Mouse (Mus musculus) frontal cortex, postnatal 14 days (tissue): ENCODE data around the gene Phrf1.
A peak's percentile ranks its signal among the peaks of the same experiment; 100 is the strongest.

ENCODE experiments used
- DNase-seq, 2 experiments: peaks; one replicate each; pipeline ENCODE4 v3.0.0; 2022; ENCODE audit warnings: low spot score in 2 of 2

Gene Phrf1

DNA sequence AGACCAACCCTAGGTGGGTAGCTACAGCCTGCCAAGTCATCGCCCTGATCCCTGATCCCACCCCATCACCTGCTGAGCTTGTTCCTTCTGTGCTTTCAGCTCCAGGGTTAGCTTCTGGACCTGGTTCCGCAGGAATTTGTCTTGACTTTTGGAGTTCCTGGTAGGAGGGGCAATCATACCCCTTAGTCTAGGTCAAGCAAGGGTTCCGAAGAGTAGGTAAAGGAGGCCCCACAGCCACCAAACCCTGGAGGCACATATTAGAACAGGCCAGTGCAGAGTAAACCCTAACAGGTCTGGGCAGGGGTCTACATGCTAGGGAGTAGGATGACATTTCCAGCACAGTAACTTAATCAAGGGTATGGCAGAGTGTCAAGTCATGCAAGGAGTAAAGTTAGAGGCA lies 15.5 kb upstream of the Phrf1 start:
- DNase-seq = no peak

DNA sequence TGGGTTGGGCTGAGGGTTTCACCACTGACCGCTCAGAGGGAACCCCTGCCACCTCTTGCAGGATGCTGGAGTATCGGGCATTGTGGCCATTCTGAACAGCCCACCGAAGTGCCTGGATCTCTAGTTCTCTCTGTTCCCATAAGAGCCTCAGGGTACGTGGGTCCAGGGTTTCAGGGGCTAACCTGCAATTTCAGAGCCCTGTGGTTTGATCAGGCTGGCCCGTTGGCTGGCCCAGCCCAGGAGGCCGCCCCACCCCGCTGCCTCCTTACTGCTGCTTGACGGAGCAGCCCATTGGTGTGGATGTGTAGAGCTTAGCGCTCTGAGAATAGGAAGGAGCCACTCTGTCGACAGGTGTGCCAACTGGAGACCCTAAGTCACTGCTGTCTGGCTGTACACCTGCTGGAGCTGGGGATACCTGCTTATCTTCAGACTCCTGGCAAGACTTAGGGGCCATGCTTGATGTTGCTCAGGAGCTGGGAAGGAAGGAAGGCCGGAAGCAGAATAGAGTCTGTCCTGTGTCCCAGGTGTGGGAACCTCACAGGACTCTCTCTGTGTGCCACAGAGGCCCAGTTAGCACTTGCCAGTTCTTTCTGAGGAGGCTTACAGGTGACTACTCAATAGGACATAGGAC lies 14.9 kb upstream of the Phrf1 start, which contains the start of gene Lmntd2:
TSS of gene Lmntd2 (minus strand) at position 476 of the 631 bp plus-strand sequence.
- DNase-seq = no peak

DNA sequence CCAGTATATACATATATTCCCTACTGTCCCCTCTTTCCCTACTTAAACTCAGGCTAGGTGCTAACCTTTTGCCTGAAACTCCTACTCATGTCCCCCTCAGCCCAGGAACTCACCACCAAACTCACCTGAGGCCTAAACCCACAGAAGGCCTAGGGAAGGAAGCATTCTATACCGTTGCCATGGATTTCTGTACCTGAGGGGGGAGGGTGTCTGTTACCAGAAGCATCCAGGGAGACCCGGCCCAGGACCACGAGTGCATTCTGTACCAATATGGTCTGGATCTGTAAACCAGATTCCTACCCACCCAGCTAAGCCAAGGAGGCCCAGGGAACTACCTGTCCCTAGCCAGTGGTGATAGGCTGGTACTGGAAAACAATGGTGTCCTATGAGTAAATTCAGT lies 14.3 kb upstream of the Phrf1 start:
- no peak for DNase-seq

DNA sequence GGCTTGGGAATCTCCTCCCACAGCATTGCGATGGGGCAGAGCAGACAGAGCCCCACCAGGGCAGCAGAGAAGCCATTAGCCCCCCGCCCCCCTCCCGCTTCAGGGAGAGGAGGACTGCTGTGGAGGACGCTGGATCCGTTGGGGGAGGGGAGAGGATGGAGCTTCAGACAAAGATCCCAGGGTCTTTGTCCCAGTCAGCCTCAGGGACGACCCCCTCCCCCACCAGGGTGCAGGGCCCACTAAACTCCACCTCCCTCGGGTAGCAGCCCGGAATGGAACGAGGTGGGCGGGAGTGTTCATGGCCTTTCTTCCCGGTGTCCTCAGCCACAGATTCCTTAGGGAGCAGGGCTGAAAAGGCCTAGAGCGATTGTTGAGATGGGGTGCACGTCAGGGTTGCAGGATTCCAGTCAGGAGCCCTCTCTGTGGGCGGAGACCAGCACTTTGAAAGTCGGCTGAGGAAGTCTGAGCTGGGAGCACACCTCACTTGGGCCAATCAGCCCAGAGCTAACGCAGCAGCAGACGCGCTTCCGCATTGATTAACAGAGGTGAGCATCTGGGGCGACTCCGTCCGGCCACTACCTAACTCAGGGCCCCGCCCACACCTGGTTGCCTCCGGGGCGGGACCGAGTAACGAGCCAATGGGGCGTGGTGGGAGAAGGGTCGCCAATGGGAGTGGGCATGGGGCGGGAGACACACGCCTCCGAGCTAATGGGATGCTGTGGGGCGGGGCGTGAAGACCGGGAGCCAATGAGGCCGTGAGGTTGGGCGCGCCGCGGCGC lies 13.3 kb upstream of the Phrf1 start, which contains the start of gene Rassf7:
TSS of gene Rassf7 (plus strand) at position 760 of the 779 bp plus-strand sequence.
- DNase-seq = peak; percentile 62 to 71

DNA sequence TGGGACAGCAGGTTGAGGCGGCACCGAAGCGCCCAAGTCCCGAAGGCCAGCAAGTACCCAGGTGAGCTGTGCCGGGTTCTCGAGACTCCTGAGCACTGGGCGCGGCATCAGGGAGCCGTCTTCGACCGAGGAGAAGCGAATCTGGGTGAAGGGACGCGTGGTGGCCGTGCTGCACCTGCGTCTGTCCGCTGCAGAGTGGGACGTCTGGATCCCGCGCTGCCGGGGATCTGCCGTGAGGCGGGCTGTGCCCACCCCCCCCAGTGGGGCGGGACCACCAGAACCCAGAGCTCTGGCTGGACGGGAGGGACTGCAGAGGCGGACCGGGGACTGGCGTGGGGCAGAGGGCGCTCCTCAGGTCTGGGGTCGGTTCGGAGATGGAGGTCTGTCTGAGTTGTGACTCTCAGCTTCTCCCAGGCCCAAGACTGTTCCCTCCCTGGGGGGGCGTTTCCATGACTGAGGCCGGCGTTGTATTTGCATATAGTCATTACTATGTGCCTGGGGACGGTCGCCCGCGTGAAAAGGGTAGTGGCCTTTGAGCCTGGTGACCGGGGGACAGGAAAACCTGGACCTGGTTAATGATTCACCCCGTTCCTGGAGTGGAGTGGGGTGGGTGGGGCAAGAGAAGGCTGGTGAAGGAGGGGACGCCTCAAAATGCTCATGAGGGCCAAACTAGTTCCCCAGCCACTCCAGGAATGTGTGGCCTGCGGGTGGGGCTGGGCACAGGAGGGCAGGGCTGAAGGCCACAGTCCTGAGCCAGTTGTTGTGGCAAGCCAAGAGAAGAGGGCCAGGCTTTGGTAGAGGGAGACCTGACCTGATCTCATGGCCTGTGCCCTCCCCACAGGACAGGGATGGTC lies 12.5 kb upstream of the Phrf1 start:
- DNase-seq = no peak

DNA sequence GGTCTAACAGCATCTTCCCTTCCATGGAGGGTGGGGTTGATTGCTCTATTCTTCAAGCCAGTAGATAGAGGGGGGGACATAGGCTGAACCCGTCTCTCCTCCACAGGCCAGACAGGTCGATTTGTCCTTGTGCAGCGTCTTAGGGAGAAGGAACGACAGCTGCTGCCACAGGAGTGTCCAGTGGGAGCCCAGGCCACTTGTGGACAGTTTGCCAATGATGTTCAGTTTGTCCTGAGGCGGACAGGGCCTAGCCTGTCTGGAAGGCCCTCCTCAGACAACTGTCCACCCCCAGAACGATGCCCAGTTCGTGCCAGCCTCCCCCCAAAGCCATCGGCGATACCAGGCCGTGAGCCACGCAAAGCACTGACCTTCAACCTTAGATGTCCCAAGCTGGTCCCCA lies 11.7 kb upstream of the Phrf1 start:
- no peak for DNase-seq

DNA sequence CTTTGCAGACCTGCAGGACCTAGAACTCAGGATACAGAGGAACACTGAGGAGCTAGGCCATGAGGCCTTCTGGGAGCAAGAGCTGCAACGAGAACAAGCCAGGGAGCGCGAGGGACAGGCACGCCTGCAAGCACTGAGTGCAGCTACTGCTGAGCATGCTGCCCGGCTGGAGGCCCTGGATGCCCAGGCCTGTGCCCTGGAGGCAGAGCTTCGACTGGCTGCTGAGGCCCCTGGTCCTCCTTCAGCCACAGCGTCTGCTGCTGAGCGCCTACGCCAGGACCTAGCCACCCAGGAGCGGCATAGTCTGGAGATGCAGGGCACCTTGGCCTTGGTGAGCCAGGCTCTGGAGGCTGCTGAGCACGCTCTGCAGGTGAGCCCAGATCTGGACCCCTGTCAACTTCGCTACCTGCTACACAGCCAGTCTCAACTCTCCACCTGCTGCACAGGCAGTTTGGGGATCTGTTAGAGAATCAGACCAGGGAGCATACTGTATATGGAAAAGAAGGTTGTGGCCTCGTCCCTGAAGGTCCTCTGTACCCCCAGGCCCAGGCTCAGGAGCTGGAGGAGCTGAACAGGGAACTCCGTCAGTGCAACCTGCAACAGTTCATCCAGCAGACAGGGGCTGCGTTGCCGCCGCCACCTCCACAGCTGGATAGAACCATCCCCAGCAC lies 11.1 kb upstream of the Phrf1 start:
- DNase-seq = no peak

DNA sequence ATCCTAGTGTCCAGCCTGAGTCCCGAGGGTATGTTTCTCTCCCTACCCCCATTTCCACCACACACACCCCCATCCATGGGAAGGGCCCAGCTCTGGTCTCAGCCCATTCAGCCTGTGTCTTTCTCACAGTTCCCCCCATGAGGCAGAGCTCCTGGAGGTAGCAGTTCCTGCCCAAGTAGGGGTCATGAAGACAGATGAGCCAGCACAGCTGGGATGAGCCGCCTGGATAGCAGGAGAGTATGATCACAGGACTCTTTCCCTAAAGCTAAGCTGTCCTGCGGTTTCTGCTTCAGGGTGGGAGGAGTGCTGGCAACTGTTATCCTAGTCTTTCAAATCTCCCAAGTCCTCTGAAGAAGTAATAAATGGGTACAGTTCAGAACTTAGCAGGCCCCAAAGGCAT lies 10.4 kb upstream of the Phrf1 start:
- no peak for DNase-seq

DNA sequence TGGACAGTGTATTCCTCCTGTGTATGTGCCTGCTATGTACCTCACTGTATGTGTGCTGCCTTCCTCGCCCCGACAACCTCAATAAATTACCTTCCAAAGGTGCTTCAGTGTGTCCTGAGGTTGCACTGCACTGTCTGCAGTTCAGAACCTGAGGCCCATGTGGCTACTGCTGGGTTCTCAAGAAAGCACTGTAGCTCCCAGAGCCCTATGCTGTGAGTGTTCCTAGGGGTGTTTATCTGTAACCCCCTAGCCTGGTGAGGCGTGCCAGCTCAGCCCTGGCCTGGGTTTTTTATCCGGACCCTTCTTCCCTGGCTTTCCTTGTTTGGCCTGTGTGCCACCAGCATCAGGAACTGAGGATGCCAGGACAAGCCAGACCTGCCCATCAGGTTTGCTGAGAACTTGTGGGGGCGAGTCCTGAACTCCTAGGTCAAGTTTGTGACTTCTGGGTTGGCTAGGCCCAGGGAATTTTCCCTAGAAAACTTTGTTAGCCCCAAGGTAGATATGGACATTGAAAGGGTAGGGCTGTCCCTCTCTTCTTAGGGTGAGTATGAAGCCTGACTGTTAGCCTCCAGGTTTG lies 9.9 kb upstream of the Phrf1 start:
- no peak for DNase-seq

DNA sequence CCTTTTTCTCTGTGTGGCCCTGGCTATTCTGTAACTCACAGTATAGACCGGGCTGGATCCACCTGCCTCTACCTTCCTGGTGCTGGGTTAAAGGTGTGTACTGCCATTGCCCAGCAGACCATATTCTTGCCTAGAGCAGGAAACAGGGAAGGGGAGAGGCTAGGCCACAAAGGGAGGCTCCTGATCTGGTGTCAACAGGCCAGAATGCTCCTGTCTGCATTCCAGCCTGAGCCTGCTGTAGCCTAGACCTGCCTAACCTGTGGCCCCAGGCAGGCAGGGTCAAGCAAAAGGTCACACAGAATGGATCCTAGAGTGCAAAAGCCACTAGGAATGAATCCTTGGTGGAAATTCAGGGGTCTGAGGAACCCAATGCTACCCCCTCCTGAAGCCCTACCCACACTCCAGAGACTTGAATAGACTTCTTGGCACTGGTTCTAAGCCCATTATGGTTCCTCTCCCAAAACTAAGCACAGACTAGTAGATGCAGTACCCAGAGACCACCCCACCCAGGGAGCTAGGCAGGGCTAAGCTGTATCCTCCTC lies 9.0 kb upstream of the Phrf1 start:
- DNase-seq = no peak

DNA sequence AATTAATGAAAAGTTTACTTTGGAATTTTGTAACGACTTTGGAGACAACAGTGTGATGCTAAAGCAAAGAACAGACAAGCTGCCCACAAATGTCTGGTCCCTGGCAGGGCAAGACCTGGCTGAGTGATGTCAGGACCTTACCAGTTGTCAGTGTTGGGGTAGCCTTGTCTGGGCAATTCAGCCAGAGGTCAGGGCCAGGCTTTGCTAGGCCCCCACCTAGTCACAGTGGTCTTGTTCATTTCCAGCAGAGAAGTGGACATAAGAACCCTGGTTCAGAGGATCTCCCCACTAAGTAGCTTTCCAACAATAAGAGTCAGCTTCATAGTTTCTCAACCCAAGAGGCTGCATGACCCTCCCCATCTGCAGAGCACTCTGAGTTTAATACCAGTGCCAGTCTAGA lies 8.2 kb upstream of the Phrf1 start:
- DNase-seq = no peak

DNA sequence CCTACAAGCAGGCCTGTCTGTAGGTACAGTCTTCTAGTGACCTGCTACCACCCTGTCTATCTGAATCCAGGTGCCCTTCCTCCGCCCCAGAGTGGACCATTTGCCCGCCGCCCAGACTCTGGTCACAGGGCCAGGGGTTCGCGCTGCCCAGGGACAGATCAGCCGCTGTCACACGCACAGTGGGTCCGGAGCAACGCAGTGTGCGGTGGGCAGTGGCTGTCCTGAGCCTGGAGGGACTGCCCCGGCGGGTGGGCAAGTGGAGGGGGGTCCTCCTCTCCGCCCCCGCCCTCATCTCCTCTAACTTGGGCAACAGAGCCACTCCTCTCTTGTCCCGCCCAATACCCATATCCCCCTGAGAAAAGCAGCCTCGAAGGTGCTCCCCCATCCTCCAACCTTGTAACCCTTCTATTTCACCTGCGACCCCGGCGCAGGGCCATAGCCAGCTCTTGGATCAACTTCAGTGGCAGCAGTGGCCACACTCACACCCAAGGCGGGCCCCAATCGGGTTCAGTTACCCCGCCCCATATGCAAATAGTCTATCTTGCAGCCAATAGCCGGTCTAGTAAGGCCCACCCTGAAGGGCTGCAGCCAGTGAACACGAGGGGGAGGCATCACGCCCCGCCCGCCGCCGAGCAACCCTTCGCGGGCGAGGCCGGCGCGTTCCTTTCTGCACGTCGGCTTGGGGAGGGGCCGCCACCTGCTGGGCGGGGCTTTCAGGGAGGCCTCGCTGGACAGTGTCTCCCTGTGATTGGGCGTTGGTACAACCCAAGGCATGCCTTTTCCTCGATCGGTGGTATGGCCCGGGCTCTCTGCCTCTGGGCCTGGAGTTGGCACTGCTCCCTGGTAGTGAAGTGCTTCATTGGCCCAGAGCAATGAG lies 7.1 kb upstream of the Phrf1 start:
- peak; percentile 86 to 90 for DNase-seq

DNA sequence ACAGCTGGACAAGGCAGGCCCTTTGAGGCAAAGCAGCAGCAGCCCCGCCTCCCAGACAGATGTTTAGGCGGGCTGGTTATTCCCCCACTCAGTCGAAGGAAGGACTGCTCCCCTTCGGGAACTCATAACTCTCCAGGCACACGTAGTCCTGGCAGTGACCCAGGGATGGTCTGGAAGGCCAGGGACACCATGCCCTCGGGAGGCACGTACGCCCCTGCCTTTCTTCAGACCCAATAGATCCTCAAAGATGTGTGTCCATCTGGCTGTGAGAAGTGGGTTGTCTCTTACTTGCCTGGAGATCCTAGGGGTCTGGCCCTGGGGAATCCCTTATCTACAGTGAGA lies 6.5 kb upstream of the Phrf1 start:
- no peak for DNase-seq

DNA sequence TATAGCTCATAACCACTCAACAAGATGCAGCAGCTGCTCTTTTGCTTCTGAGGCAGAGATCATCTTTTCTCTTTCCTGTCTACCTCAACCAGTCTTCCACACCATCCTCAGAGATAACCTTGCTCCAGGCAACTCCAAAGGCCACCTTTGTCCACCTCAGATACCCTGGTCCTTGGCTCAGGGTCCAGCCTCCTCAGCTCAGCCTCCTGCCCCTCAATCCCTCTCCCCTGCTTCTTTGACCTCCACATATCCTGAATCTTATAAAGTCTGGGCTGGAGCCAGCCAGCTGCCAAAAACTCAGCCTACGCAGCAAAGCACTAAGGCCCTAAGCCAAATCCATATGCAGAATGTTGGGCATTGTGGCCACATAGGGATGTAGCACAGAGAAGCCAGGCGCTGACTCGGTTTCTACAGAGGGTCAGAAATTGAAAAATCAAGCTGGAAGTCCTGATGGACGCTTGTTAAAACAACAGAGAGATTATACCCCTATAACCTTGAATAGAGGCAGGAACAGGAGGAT lies 5.8 kb upstream of the Phrf1 start:
- no peak for DNase-seq

DNA sequence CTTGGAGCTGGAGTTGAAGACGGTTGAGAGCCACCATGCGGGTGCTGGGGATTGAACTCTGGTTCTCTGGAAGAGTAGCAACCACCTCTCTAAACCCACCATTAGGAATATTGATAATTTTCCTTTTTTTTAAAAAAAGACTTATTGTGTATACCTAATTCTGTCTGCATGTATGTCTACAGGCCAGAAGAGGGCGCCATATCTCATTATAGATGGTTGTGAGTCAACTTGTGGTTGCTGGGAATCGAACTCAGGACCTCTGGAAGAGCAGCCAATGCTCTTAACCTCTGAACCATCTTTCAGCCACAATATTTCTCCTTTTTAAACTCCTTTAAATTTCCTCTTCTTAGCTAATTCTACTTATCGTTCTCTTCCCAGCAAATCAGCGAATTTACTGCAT lies 2.0 kb upstream of the Phrf1 start:
- no peak for DNase-seq

DNA sequence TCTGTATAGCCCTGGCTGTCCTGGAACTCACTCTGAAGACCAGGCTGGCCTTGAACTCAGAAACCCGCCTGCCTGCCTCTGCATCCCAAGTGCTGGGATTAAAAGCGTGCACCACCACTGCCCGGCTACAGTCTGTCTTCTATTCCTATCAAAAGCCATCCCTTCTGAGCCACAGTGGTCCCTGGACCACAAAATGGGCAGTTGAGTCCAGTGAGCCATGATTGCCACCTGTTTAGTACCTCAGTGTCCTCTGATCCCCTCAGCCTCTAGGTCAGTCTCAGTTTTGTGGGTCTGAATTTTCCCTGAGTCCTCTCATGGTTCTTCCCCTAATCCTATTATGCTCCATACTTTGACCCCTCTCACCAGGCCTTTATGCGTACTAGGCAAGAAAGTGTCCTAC lies 788 bp upstream of the Phrf1 start:
- DNase-seq = no peak

DNA sequence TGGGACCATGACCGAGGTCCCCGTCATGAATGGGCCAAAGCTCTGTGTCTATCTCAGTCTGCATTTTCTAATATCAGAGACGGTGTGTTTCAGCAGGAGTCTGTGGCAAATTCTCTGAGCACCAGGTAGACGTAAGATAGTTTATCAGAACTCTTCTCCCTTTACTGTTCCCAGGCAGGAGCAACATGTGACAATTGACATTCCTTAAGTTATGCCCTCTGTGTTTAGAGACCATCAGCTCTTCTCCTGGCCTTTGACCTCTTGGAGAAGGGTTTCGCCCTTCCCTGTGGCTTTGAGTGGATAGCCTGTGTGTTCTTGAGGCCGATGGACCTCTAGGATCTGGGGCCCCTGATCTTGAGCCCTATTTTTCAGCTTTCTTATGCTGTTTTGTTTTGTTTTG lies 1.1 kb downstream of the Phrf1 start:
- no peak for DNase-seq

DNA sequence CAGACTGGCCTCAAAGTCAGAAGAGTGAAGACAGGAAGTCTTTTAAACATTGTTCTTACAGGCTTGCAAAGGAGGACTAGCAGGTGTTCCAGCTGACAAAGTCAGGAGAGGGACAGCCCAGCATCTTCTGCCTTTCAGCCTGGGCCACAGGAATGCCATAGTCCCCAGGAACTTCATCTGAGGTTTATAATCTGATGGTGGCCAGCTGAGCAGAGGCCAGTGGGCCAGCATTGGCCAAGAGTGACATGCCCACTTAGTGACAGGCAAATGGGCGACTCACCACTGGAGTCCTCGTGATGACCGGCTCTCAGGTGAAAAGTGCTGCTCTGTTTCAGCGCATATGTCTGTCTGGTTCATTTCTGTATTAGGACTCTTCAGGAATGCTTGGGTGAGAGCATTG lies 2.0 kb downstream of the Phrf1 start:
- no peak for DNase-seq

DNA sequence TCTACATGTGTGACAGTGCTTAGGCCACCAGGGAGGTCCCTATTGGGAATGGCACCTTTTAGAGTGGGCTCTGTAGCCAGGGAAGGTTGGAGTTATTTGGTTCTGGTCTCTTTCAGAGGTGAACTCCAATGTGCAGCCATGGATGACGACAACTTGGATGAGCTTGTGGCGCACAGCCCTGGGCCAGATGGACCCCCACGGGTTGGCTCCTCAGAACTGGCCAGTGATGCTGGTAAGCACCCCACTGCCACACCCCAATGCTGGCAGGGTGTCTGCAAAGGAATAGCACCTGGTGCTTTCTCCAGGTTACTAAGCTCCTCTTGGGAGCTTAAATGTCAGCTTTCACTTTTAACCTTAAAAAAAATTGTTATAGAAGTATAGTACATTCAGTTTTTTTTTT lies 2.5 kb downstream of the Phrf1 start:
- DNase-seq = no peak

DNA sequence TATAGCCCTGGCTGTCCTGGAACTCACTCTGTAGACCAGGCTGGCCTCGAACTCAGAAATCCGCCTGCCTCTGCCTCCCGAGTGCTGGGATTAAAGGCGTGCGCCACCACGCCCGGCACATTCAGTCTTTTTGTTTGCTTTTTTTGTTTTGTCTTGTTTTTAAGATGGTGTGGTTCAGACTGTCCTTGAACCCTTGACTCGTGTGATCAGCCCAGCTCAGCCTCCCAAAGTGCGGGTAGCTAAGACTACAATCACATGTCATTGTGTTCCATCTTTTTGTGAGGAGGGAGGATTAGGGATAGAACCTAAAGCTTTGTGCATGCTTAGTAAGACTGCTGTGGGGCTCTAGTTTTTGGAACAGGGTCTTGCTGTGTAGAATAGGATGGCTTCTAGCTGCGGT lies 3.0 kb downstream of the Phrf1 start:
- no peak for DNase-seq
